Mouse (Mus musculus): ENCODE data around the gene Iqub.

Iqub gene

GRCm38 (mm10) chr6:24514552-24515284 is at the start of gene Iqub:
Gene Iqub, minus strand, starts transcription at chr6:24515067.
- peak; percentile 79 for DNase-seq

- no peak for DNase-seq
Observed at GRCm38 (mm10) chr6:24564081-24564480, 49.2 kb upstream of the Iqub start.

GRCm38 (mm10) chr6:24555488-24555887 is 40.6 kb upstream of the Iqub start:
- DNase-seq = no peak

GRCm38 (mm10) chr6:24554427-24555086 is 39.7 kb upstream of the Iqub start:
- peak; percentile 53 for DNase-seq

- peak; percentile 22 for DNase-seq
Observed at GRCm38 (mm10) chr6:24552046-24552445, 37.2 kb upstream of the Iqub start.

- no peak for DNase-seq
Observed at GRCm38 (mm10) chr6:24549801-24550200, 34.9 kb upstream of the Iqub start.

- DNase-seq = no peak
Observed at GRCm38 (mm10) chr6:24546716-24547420, 32.0 kb upstream of the Iqub start.

GRCm38 (mm10) chr6:24543119-24543591 is 28.3 kb upstream of the Iqub start:
- no peak for DNase-seq

- peak; percentile 45 for DNase-seq
Observed at GRCm38 (mm10) chr6:24542393-24542792, 27.5 kb upstream of the Iqub start.

- DNase-seq = no peak
Observed at GRCm38 (mm10) chr6:24540106-24540505, 25.2 kb upstream of the Iqub start.

- DNase-seq = no peak
Observed at GRCm38 (mm10) chr6:24538435-24538834, 23.6 kb upstream of the Iqub start.

GRCm38 (mm10) chr6:24532804-24533203 is 17.9 kb upstream of the Iqub start:
- DNase-seq = no peak

- peak; percentile 6 for DNase-seq
Observed at GRCm38 (mm10) chr6:24530711-24531420, 16.0 kb upstream of the Iqub start.

GRCm38 (mm10) chr6:24530166-24530565 is 15.3 kb upstream of the Iqub start:
- DNase-seq = peak; percentile 79

- DNase-seq = no peak
Observed at GRCm38 (mm10) chr6:24528064-24528243, 13.1 kb upstream of the Iqub start, which contains the start of gene Asb15. Gene Asb15, plus strand, starts transcription at chr6:24528144.

GRCm38 (mm10) chr6:24527155-24528063 is 12.5 kb upstream of the Iqub start, which contains the start of gene Ndufa5:
Gene Ndufa5, minus strand, starts transcription at chr6:24528013.
- peak; percentile 95 for DNase-seq

- no peak for DNase-seq
Observed at GRCm38 (mm10) chr6:24525705-24526104, 10.8 kb upstream of the Iqub start.

- DNase-seq = peak; percentile 24
Observed at GRCm38 (mm10) chr6:24516197-24516596, 1.3 kb upstream of the Iqub start.

GRCm38 (mm10) chr6:24504141-24504540 is 10.7 kb downstream of the Iqub start:
- no peak for DNase-seq

- DNase-seq = no peak
Observed at GRCm38 (mm10) chr6:24490341-24490740, 24.5 kb downstream of the Iqub start.

GRCm38 (mm10) chr6:24486530-24486929 is 28.3 kb downstream of the Iqub start:
- DNase-seq = no peak

GRCm38 (mm10) chr6:24470571-24471132 is 44.2 kb downstream of the Iqub start:
- no peak for DNase-seq
